Mouse (Mus musculus) hindbrain, embryonic 11.5 days (tissue): ENCODE data around the gene Utrn. TPM values are rescaled to one million over a fixed set of nuclear protein-coding genes. Genes with fewer than 3 reads are reported as not detected.

Source experiments
- ATAC-seq: fragments of 200-750 bp; cut with Nextera tagmentation; 2 replicates; pipeline ENCODE4 v1.8.0; 2017; ENCODE audit warnings: mild to moderate bottlenecking, moderate TSS enrichment, moderate library complexity; ENCODE audit not compliant: low FRiP score
- DNase-seq: peaks from one replicate; pipeline ENCODE4 v3.0.0-alpha.2; 2015; ENCODE audit warnings: low spot score
- H3K27ac ChIP-seq: fragments of 300-500 bp; sonication (generic); 2 replicates; pipeline ENCODE4 v1.5.1; 2014; ENCODE audit warnings: mild to moderate bottlenecking, low read depth, low read length
- H3K27me3 ChIP-seq: fragments of 300-500 bp; sonication (generic); 2 replicates; pipeline ENCODE4 v1.6.1; 2014; ENCODE audit warnings: mild to moderate bottlenecking, low read length, moderate library complexity, mixed read lengths; ENCODE audit not compliant: control insufficient read depth, insufficient read depth
- H3K36me3 ChIP-seq: fragments of 300-500 bp; sonication (generic); 2 replicates; pipeline ENCODE4 v1.6.1; 2014; ENCODE audit warnings: mild to moderate bottlenecking, low read length, moderate library complexity, mixed read lengths; ENCODE audit not compliant: control insufficient read depth, insufficient read depth
- H3K4me1 ChIP-seq: fragments of 300-500 bp; sonication (generic); replicated peaks from 2 replicates; pipeline ENCODE4 v1.6.1; 2014; ENCODE audit warnings: low read length, mixed read lengths; ENCODE audit not compliant: control insufficient read depth, insufficient read depth
- H3K4me2 ChIP-seq: fragments of 300-500 bp; sonication (generic); replicated peaks from 2 replicates; pipeline ENCODE4 v1.6.1; 2014; ENCODE audit warnings: mild to moderate bottlenecking, low read depth, low read length
- H3K4me3 ChIP-seq: fragments of 300-500 bp; sonication (generic); 2 replicates; pipeline ENCODE4 v1.5.1; 2014; ENCODE audit warnings: low read depth, low read length
- H3K9ac ChIP-seq: fragments of 300-500 bp; sonication (generic); 2 replicates; pipeline ENCODE4 v1.6.1; 2014; ENCODE audit warnings: low read depth, low read length
- H3K9me3 ChIP-seq: fragments of 300-500 bp; sonication (generic); 2 replicates; pipeline ENCODE4 v1.6.1; 2016; ENCODE audit warnings: low read length; ENCODE audit not compliant: control insufficient read depth
- WGBS: fragments of 180-500 bp; shearing (Covaris S2); extraction: QIAGEN DNeasy Blood & Tissue Kit; methylation state at CpG from one replicate; pipeline ENCODE4 v1.1.7; 2014; 5-methylcytosine and 5-hydroxymethylcytosine counted together
- polyA plus RNA-seq: library from polyadenylated mRNA; unstranded; fragments of >200 nt; fragmentation: Nextera tagmentation; extraction: Ambion mirVana; gene quantifications from 2 replicates; pipeline ENCODE4 v1.2.1, GENCODE M21; 2014

Gene Utrn
- 40.2 and 54.7 TPM in 2 replicates for polyA plus RNA-seq

DNA sequence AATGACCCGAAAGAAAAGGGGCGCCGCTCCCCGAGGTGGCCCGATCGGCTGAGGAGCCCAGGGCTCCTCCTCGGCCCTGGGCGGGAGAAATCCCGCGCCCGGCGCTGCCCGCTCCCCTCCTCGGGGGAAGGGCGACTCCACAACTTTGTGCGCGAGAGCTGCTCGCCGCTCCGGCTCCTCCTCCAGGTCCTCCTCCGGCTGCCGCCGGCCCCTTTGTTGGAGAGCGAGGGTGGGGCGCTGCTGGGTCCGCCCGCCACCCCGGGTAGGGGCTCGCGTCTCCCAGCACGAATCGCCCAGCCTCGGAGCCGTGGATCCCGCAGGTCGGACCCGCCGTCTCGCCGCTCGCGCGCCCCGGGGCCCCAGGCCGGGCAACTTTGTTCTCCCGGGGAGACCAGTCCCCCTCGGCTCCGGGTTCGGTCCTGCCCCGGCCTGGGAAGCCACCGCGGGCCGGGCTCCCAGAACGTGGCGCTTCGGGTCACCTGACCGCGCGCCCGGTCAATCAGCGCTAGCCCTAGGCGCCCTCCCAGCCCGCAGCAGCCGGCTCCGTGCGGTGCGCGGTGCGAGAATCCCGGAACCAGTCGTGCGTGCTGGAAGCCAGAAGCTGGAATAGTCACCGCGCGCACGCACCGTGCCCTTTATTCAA is at the start of gene Utrn:
Utrn (minus strand) TSS at position 337 of the 643 bp plus-strand sequence.
- Histone ChIP-seq H3K27me3 (no peaks in the 10 kb centered on the region), H3K4me2 (peak within 1 kb of the TSS; percentile 96), H3K9me3 (no peaks in the 10 kb centered on the region), H3K36me3 (no peaks in the 10 kb centered on the region), H3K9ac (peak within 1 kb of the TSS; percentile 74), H3K27ac (peak within 1 kb of the TSS; percentile 49), H3K4me1 (peaks cover 2% of the 10 kb centered on the region; the same call in 1 of the 2 replicates), H3K4me3 (peak within 1 kb of the TSS; percentile 67)
- ATAC-seq, result peak; percentile 91
- DNase-seq, result peak; percentile 80
- WGBS, result under 1% methylated on average over 59 of the region's 77 CpGs

DNA sequence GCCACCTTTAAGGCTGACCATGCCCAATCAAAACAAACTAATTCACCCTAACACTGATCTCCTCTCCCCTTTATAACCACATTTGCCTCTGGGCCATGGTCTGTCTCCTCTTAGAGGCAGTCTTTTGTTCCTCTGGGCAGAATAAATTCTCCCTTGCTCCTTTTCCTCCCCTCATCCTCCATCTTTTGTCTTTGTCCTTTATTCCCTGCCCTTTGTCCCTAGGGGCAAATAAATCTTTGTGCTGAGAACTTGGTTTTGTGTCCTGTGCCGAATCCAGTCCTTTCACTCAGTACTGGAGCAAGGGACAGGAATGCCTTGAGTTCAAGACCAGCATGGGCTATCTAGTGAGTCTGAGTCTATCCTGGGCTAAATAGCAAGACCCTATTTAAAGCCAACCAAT is 48.5 kb upstream of the Utrn start:
- no peak overlapping the region for H3K27ac ChIP-seq
- H3K4me3 ChIP-seq, result no peak overlapping the region

GRCm38 (mm10) chr10:12916376-12916775 is 47.2 kb upstream of the Utrn start:
- Histone ChIP-seq H3K4me3 (no peak overlapping the region), H3K4me1 (no peaks in the 10 kb centered on the region), H3K9me3 (no peaks in the 10 kb centered on the region), H3K27me3 (no peaks in the 10 kb centered on the region), H3K27ac (no peak overlapping the region), H3K36me3 (no peaks in the 10 kb centered on the region), H3K4me2 (no peak overlapping the region), H3K9ac (no peak overlapping the region)
- ATAC-seq (no peak), DNase-seq (no peak)
- 90% methylated on average over 6 of the region's 6 CpGs for WGBS

More for the DNA sequence above, 48.5 kb upstream of the Utrn start:
- no peaks in the 10 kb centered on the region for H3K36me3 ChIP-seq
- 27% methylated on average over 1 of the region's 1 CpGs for WGBS
- H3K4me1 ChIP-seq, result no peaks in the 10 kb centered on the region
- H3K9ac ChIP-seq, result no peak overlapping the region
- no peaks in the 10 kb centered on the region for H3K27me3 ChIP-seq
- H3K4me2 ChIP-seq, result no peak overlapping the region
- DNase-seq, result no peak
- no peak for ATAC-seq
- H3K9me3 ChIP-seq, result no peaks in the 10 kb centered on the region

DNA sequence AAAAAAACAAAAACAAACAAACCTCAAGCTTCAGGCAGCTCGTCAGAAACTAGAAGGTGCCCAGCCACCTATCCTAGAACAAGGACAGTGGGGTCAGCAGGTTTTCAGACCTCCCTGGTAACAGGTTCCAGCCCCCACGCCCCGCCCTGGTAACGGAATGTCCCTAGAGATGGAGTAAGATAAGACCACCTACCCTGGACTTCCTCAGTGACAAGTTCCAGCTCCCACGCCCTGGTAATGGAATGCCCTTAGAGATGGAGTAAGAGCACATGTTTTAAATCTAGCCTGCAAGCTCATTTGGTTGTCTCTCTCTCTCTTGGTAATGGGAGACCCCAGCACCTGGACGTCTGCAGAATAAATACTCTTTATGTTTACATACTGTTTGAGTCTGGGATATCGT is 46.7 kb upstream of the Utrn start:
- H3K27ac ChIP-seq, result no peak overlapping the region
- H3K36me3 ChIP-seq, result no peaks in the 10 kb centered on the region
- H3K4me3 ChIP-seq, result no peak overlapping the region
- H3K9ac ChIP-seq, result no peak overlapping the region
- no peaks in the 10 kb centered on the region for H3K9me3 ChIP-seq
- H3K4me2 ChIP-seq, result no peak overlapping the region
- ATAC-seq, result no peak
- no peaks in the 10 kb centered on the region for H3K27me3 ChIP-seq
- 72% methylated on average over 7 of the region's 7 CpGs for WGBS
- no peak for DNase-seq
- no peaks in the 10 kb centered on the region for H3K4me1 ChIP-seq

DNA sequence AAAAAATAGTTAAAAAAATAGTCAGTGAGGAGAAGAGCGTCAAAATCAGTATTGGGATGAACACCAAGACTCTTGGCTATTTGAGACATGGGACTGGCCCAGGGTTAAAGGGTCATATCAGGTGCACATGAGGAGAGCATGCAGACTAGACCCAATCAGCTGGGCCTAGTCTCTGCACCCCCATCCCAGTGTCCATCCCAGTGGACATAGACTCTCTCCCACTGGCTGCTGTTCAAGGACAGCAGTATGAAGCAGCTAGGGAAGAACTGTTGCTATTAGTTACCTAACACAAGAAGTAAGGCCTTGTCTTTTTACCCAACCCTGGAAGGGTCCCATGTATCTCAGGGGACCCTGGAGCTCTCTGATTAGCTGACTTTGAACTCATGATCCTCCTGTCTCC is 45.0 kb upstream of the Utrn start:
- no peak overlapping the region for H3K4me2 ChIP-seq
- H3K4me3 ChIP-seq, result no peak overlapping the region
- H3K9ac ChIP-seq, result no peak overlapping the region
- H3K27ac ChIP-seq, result no peak overlapping the region
- H3K27me3 ChIP-seq, result no peaks in the 10 kb centered on the region
- no peak for ATAC-seq
- no peaks in the 10 kb centered on the region for H3K4me1 ChIP-seq
- H3K9me3 ChIP-seq, result no peaks in the 10 kb centered on the region
- 95% methylated on average over 1 of the region's 1 CpGs for WGBS
- no peak for DNase-seq
- H3K36me3 ChIP-seq, result no peaks in the 10 kb centered on the region

DNA sequence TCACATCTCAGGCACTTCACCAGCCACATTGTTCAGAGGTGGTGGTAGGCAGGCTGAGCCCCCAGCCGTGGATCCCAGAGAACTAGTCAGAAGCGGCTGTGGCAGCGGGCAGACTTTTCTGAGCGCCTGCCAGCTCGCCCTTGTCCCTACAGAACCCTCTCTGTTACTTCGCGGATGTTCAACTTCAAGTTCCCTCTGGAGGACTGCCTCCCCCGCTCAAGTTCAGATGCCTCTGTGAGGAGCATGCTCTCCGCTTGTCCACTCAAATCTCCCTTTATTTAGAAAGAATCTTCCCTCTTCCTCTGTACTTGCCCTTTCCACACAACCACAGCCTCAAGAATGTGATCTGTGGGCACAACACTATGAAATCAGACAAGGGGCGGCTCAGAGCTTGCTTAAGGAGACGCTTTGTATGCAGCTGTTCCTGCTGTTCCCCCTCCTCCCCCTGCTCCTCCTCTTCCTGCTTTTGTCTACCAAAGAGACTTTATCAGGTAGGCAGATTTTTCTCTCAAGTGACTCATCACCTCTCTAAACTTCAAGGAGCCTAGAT is 42.9 kb upstream of the Utrn start:
- Histone ChIP-seq H3K36me3 (no peaks in the 10 kb centered on the region), H3K4me3 (no peak overlapping the region), H3K4me2 (no peak overlapping the region), H3K9ac (no peak overlapping the region), H3K27me3 (no peaks in the 10 kb centered on the region), H3K27ac (no peak overlapping the region), H3K4me1 (no peaks in the 10 kb centered on the region), H3K9me3 (no peaks in the 10 kb centered on the region)
- DNase-seq (peak; percentile 19), ATAC-seq (no peak)
- 65% methylated on average over 11 of the region's 11 CpGs for WGBS

GRCm38 (mm10) chr10:12911451-12911850 is 42.3 kb upstream of the Utrn start:
- Histone ChIP-seq H3K4me1 (no peaks in the 10 kb centered on the region), H3K27ac (no peak overlapping the region), H3K9ac (no peak overlapping the region), H3K4me2 (no peak overlapping the region), H3K36me3 (no peaks in the 10 kb centered on the region), H3K9me3 (no peaks in the 10 kb centered on the region), H3K27me3 (no peaks in the 10 kb centered on the region), H3K4me3 (no peak overlapping the region)
- 89% methylated on average over 13 of the region's 13 CpGs for WGBS
- no peak for ATAC-seq
- no peak for DNase-seq

- Histone ChIP-seq H3K27ac (no peak overlapping the region), H3K4me2 (no peak overlapping the region), H3K36me3 (no peaks in the 10 kb centered on the region), H3K27me3 (no peaks in the 10 kb centered on the region), H3K4me3 (no peak overlapping the region), H3K9me3 (no peaks in the 10 kb centered on the region), H3K9ac (no peak overlapping the region), H3K4me1 (no peaks in the 10 kb centered on the region)
- DNase-seq (no peak), ATAC-seq (no peak)
- WGBS, result 88% methylated on average over 2 of the region's 2 CpGs
Observed at GRCm38 (mm10) chr10:12909891-12910290, 40.7 kb upstream of the Utrn start.

DNA sequence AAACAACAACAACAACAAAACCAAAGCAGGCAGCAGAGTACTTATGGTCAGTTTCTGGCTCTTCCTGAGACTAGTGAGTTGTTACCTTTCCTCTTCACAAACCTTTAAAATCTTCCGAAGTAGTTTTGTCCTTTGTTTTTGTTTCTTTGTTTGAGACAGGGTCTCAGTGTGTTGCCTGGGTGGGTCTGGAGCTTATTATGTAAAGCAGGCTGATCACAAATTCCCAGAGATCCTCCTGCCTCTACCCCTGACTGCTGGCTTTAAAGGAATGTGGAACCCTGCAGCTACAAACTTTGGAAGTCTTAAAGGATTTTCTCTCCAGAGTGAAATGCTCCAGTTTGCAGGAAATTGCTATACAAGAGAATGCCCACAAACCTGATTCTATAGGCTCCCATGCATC is 40.0 kb upstream of the Utrn start:
- no peaks in the 10 kb centered on the region for H3K36me3 ChIP-seq
- H3K9me3 ChIP-seq, result no peaks in the 10 kb centered on the region
- no peaks in the 10 kb centered on the region for H3K27me3 ChIP-seq
- no peak overlapping the region for H3K9ac ChIP-seq
- no peak for ATAC-seq
- 28% methylated on average over 1 of the region's 1 CpGs for WGBS
- no peak overlapping the region for H3K4me3 ChIP-seq
- H3K4me2 ChIP-seq, result no peak overlapping the region
- H3K27ac ChIP-seq, result no peak overlapping the region
- H3K4me1 ChIP-seq, result no peaks in the 10 kb centered on the region
- DNase-seq, result no peak
